Mouse (Mus musculus) heart, postnatal 36 days (tissue): ENCODE data around the gene Epha7. TPM values are rescaled to one million over a fixed set of nuclear protein-coding genes. Genes with fewer than 3 reads are reported as not detected.

Source experiments
- DNase-seq, 2 experiments: peaks; one replicate each; pipeline ENCODE4 v3.0.0; 2021 to 2022
- intact Hi-C: fragments of 180-260 bp; cut with DNase I; formaldehyde crosslinking; loops from one replicate; pipeline ENCODE4 v1.15.1; 2025
- total RNA-seq, 2 experiments: library from RNA; stranded (reverse); gene quantifications; 2 replicates each; pipeline ENCODE4 v1.2.3; 2021

The Epha7 gene
- total RNA-seq, 2 experiments from 2014 or later = 5.3 to 9.7 TPM

GRCm38 (mm10) chr4:28895480-28895879, 82.5 kb downstream of the Epha7 start:
- intact Hi-C loops = no loop called here
- no peak for DNase-seq

DNA sequence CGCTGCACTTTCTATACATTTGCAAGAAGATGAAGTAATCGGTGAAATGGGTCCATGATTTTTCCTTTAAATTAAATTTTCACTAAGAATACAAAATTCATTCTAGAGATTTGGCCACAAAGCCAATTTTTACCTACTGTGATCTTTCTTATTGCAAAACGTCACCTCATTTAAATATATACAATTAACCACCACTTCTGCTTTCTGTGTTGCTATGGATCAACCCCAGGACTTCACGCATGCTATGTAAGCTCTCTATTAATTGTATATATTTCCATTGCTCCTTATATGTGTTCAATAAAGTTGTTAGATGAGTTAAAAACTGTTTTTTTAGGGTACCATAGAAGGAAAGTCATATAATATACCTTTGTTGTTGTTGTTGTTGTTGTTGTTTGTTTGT, 86.4 kb downstream of the Epha7 start:
- intact Hi-C loops = no loop called here
- DNase-seq = no peak

GRCm38 (mm10) chr4:28899783-28900182, 86.9 kb downstream of the Epha7 start:
- DNase-seq = peak; percentile 6
- intact Hi-C loops = no loop called here

GRCm38 (mm10) chr4:28901496-28901895, 88.6 kb downstream of the Epha7 start:
- intact Hi-C loops = no loop called here
- no peak for DNase-seq

GRCm38 (mm10) chr4:28902004-28902704, 89.2 kb downstream of the Epha7 start:
- DNase-seq = no peak
- intact Hi-C loops = no loop called here

GRCm38 (mm10) chr4:28906985-28907384, 94.1 kb downstream of the Epha7 start:
- intact Hi-C loops = no loop called here
- no peak for DNase-seq

GRCm38 (mm10) chr4:28910127-28910526, 97.2 kb downstream of the Epha7 start:
- intact Hi-C loops = no loop called here

GRCm38 (mm10) chr4:28912028-28912427, 99.1 kb downstream of the Epha7 start:
- intact Hi-C loops = no loop called here
- no peak for DNase-seq

More at GRCm38 (mm10) chr4:28910127-28910526, 97.2 kb downstream of the Epha7 start:
- no peak for DNase-seq

DNA sequence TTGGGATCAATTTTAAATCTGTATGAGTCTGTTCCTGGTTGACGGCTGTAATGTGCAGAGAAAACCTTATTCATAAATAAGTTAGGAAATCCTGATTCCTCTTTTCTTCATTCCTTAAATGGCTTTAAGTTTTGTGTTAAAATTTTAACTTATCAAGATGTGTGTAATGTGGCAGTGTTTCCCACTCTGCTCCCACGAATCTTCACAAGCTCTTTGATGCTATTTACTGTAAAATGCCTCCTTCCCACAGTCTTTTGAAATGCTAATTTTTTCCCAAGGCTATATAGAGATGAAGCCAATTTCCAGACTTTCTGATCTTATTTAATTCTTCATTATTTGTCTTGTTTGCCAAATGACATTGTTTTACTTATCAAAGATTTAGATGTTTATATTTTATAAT, 100.7 kb downstream of the Epha7 start:
- intact Hi-C loops = no loop called here
- DNase-seq = no peak

GRCm38 (mm10) chr4:28920645-28921044, 107.7 kb downstream of the Epha7 start:
- intact Hi-C loops = no loop called here
- DNase-seq = no peak

DNA sequence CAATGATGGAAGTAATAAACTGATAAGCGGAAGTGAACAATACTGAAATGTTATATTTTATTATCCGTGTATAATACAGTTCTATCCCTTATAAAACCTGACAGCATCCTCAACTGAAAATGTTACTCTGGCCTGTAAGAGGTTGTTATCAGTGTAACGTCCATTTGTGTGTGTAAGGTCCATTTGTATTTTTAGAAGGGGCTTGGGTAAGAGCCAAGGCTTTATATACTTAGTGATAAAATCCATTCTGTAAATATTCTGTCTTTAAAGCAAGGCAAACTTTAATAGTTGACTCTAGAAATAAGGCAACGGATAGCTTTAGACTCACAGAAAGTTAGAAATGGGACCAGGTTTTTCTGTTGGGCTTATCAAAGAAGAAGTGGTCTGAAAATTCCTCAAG, 113.1 kb downstream of the Epha7 start:
- intact Hi-C loops = no loop called here
- no peak for DNase-seq

- no peak for DNase-seq
- intact Hi-C loops = no loop called here
These were observed 120.5 kb downstream of the Epha7 start for GRCm38 (mm10) chr4:28933431-28933830.

DNA sequence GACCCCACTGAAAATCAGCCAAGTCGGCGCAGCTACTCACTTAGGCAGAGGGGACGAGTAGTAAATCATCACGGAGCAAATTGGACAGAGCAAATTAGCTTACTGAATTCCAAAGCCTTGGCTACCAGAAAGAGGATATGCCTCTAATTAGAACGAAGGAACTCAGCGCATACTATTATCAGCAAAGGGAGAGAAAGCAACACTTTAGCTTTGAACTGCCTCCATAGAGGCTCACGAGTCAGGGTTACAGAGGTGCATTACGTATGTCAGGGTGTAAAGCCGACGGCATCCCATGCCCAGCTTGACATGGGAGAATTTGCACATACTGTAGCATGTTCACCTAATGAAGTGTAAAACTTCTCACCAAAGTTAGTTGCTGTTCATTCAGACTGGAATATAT, 121.9 kb downstream of the Epha7 start:
- no peak for DNase-seq
- intact Hi-C loops = no loop called here

GRCm38 (mm10) chr4:28935567-28935966, 122.6 kb downstream of the Epha7 start:
- DNase-seq = no peak
- intact Hi-C loops = no loop called here

GRCm38 (mm10) chr4:28940710-28941109, 127.8 kb downstream of the Epha7 start:
- intact Hi-C loops = no loop called here
- DNase-seq = no peak

DNA sequence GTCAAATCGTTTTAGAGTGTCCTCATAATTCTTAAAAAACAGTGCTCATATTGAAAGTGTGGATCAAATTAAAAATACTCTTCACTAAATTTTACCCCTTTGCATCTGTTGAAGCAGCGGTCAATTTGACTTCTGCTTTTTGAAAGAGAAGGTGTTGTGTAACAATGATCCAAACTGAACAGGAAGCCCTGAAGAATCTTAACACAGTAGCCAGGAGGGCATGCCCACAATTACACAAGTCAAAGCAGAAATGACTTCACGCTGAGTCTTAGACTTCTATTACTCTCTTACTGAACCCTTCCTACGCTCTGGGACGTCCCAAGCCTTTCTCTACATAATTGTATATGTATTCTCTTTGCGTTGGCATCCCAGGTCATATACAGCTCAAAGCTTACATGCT, 131.3 kb downstream of the Epha7 start:
- DNase-seq = no peak
- intact Hi-C loops = no loop called here

GRCm38 (mm10) chr4:28960889-28961560, 148.1 kb downstream of the Epha7 start:
- intact Hi-C loops = no loop called here
- no peak for DNase-seq

GRCm38 (mm10) chr4:28967584-28968315, 154.8 kb downstream of the Epha7 start:
- no peak for DNase-seq
- intact Hi-C loops = no loop called here

- DNase-seq = no peak
- intact Hi-C loops = no loop called here
These were observed 185.7 kb downstream of the Epha7 start for GRCm38 (mm10) chr4:28998462-28999286.

DNA sequence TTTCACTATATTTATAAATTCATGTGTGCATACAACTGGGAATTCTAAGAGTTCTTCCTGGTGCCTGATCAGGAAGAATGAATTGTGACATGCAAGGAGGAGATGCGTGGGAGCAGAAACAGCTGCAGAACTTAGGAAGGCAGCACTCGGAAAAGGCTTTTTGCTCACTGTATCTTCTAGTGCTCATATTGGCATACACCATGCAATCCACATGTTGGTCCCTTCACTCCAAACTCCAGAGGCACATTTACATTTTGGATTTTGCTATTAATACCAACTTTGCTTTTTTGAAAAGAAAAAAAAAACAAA, 186.3 kb downstream of the Epha7 start:
- no peak for DNase-seq
- intact Hi-C loops = no loop called here

- no peak for DNase-seq
- intact Hi-C loops = no loop called here
These were observed 197.4 kb downstream of the Epha7 start for GRCm38 (mm10) chr4:29010333-29010732.
